ENCODE assay signal across 20 mouse cellular contexts in genomic region chr2:84428836-84429235, GRCm38 (mm10). TPM values are rescaled to one million over a fixed set of nuclear protein-coding genes. Genes with fewer than 3 reads are reported as not detected.
DNase-seq lines count a peak whose midpoint lies in the region; ATAC-seq and TF ChIP-seq lines count a peak whose summit lies in the region.
"Had no signal": no experiment of that assay in that cellular context is flagged by ENCODE, and none has a peak within 500 bp of the region (broad histone marks: within the 10 kb centered on the region; RNA-seq: fewer than 3 reads in every experiment).

No protein-coding gene starts in this region.

- TF ChIP-seq CTCF in intestine, postnatal 0 days (IDR thresholded peaks at IDR 0.05; ENCODE audit: low read depth), result 0 out of 2 replicates have a peak, but pooled peaks have one; percentile 15
- TF ChIP-seq CTCF in lung, postnatal 0 days (IDR thresholded peaks at IDR 0.05), result 0 out of 2 replicates have a peak, but pooled peaks have one; percentile 7

- no peaks in the 10 kb centered on the region for H3K27me3 ChIP-seq in intestine, postnatal 0 days (replicated peaks; ENCODE audit: control insufficient read depth, insufficient read depth, low read length)
- no peaks in the 10 kb centered on the region for H3K27me3 ChIP-seq in intestine, embryonic 15.5 days (replicated peaks)
- H3K27me3 ChIP-seq in lung, postnatal 0 days (replicated peaks; ENCODE audit: insufficient read depth, low read length), result no peaks in the 10 kb centered on the region
- H3K27me3 ChIP-seq: forebrain, embryonic 13.5 days; heart, embryonic 13.5 days; hindbrain, embryonic 12.5 days had no signal

- H3K36me3 ChIP-seq in intestine, postnatal 0 days (ENCODE audit: control insufficient read depth, insufficient read depth), result no peaks in the 10 kb centered on the region
- H3K36me3 ChIP-seq in intestine, embryonic 15.5 days, result no peaks in the 10 kb centered on the region
- H3K36me3 ChIP-seq in lung, postnatal 0 days (ENCODE audit: insufficient read depth, low read length), result no peaks in the 10 kb centered on the region
- H3K36me3 ChIP-seq: embryonic facial prominence, embryonic 13.5 days; hindbrain, embryonic 12.5 days had no signal

- no peak for TF ChIP-seq EP300 in lung, postnatal 0 days (IDR thresholded peaks at IDR 0.05)

- DNase-seq in lung, postnatal 0 days (ENCODE audit: low spot score), result no peak
- DNase-seq in lung, postnatal 4 days, result no peak
- DNase-seq in 416B (ENCODE audit: low read depth), result peak; percentile 81
- DNase-seq in NIH3T3 (ENCODE audit: low read depth), result peak; percentile 59
- no peak for DNase-seq in ovary, postnatal 14 days (ENCODE audit: low spot score)
- DNase-seq: adrenal gland, postnatal 14 days; cerebellum, adult 11-12 months; cerebellum, adult 9-10 months; cerebellum, postnatal 25 days; forebrain, postnatal 0 days; gastrocnemius, postnatal 14 days; heart, postnatal 4 days had no signal

- ATAC-seq in intestine, postnatal 0 days, result no peak
- no peak for ATAC-seq in intestine, embryonic 15.5 days
- no peak for ATAC-seq in lung, postnatal 0 days
- ATAC-seq: activated CD4-positive, CD25-positive, alpha-beta regulatory T cell, adult 4 months; forebrain, postnatal 0 days; Patski had no signal

- no peak overlapping the region for H3K4me3 ChIP-seq in intestine, postnatal 0 days (ENCODE audit: low read depth, low read length)
- no peak overlapping the region for H3K4me3 ChIP-seq in intestine, embryonic 15.5 days (replicated peaks)
- H3K4me3 ChIP-seq in lung, postnatal 0 days (ENCODE audit: low read depth, low read length), result no peak overlapping the region
- H3K4me3 ChIP-seq: embryonic facial prominence, embryonic 13.5 days; forebrain, embryonic 13.5 days; heart, embryonic 13.5 days; hindbrain, embryonic 12.5 days had no signal

- H3K9me3 ChIP-seq in intestine, postnatal 0 days (ENCODE audit: control insufficient read depth), result no peaks in the 10 kb centered on the region
- no peaks in the 10 kb centered on the region for H3K9me3 ChIP-seq in intestine, embryonic 15.5 days
- H3K9me3 ChIP-seq in lung, postnatal 0 days (ENCODE audit: low read length), result no peaks in the 10 kb centered on the region
- H3K9me3 ChIP-seq: embryonic facial prominence, embryonic 13.5 days; forebrain, embryonic 13.5 days; heart, embryonic 13.5 days; hindbrain, embryonic 12.5 days had no signal

- no peak overlapping the region for H3K4me2 ChIP-seq in intestine, postnatal 0 days (replicated peaks; ENCODE audit: low read depth)
- no peak overlapping the region for H3K4me2 ChIP-seq in intestine, embryonic 15.5 days (replicated peaks)
- no peak overlapping the region for H3K4me2 ChIP-seq in lung, postnatal 0 days (replicated peaks; ENCODE audit: low read depth, low read length)
- H3K4me2 ChIP-seq: embryonic facial prominence, embryonic 13.5 days; forebrain, embryonic 13.5 days; heart, embryonic 13.5 days; hindbrain, embryonic 12.5 days had no signal

- H3K4me1 ChIP-seq in intestine, postnatal 0 days (replicated peaks; ENCODE audit: control insufficient read depth, insufficient read depth, low read length), result no peaks in the 10 kb centered on the region
- no peaks in the 10 kb centered on the region for H3K4me1 ChIP-seq in intestine, embryonic 15.5 days (replicated peaks)
- H3K4me1 ChIP-seq in lung, postnatal 0 days (ENCODE audit: insufficient read depth, low read depth, low read length), result no peaks in the 10 kb centered on the region

- 58% methylated on average over 3 of the region's 3 CpGs for WGBS in intestine, postnatal 0 days
- 44% methylated on average over 3 of the region's 3 CpGs for WGBS in intestine, embryonic 15.5 days
- 35% methylated on average over 3 of the region's 3 CpGs for WGBS in lung, postnatal 0 days

- no peak overlapping the region for H3K9ac ChIP-seq in intestine, postnatal 0 days (ENCODE audit: low read depth, low read length)
- no peak overlapping the region for H3K9ac ChIP-seq in intestine, embryonic 15.5 days
- H3K9ac ChIP-seq in lung, postnatal 0 days (replicated peaks; ENCODE audit: low read depth), result no peak overlapping the region
- H3K9ac ChIP-seq: embryonic facial prominence, embryonic 13.5 days; forebrain, embryonic 13.5 days; forebrain, postnatal 0 days; heart, embryonic 13.5 days; hindbrain, embryonic 12.5 days had no signal

- no peak overlapping the region for H3K27ac ChIP-seq in intestine, postnatal 0 days (ENCODE audit: low read depth, low read length)
- H3K27ac ChIP-seq in intestine, embryonic 15.5 days, result no peak overlapping the region
- H3K27ac ChIP-seq in lung, postnatal 0 days (ENCODE audit: low read length), result no peak overlapping the region
- H3K27ac ChIP-seq: embryonic facial prominence, embryonic 13.5 days; forebrain, embryonic 13.5 days; heart, embryonic 13.5 days; hindbrain, embryonic 12.5 days had no signal

RNA-seq across cellular contexts. Expression of gene Calcrl, which starts 3.6 kb away (rescaled TPM):
- 14.2 TPM in 2 replicates for polyA plus RNA-seq in intestine, postnatal 0 days (2015; fragmentation: Nextera tagmentation; extraction: Ambion mirVana)
- polyA plus RNA-seq in intestine, embryonic 15.5 days (2015; fragmentation: Nextera tagmentation; extraction: Ambion mirVana), result 24.0 and 30.8 TPM in 2 replicates
- 347 and 455 TPM in 2 replicates for polyA plus RNA-seq in lung, postnatal 0 days (2015; fragmentation: Nextera tagmentation; extraction: Ambion mirVana)
- polyA plus RNA-seq: Patski had no signal

RNA-seq across cellular contexts. Expression of gene Tfpi, which starts 47.7 kb away (rescaled TPM):
- 31.3 and 33.4 TPM in 2 replicates for polyA plus RNA-seq in intestine, postnatal 0 days (2015; fragmentation: Nextera tagmentation; extraction: Ambion mirVana)
- polyA plus RNA-seq in intestine, embryonic 15.5 days (2015; fragmentation: Nextera tagmentation; extraction: Ambion mirVana), result 40.9 and 46.9 TPM in 2 replicates
- 35.7 and 41.4 TPM in 2 replicates for polyA plus RNA-seq in lung, postnatal 0 days (2015; fragmentation: Nextera tagmentation; extraction: Ambion mirVana)

Comparison
In these comparisons a context has a peak if more than half of its experiments do, and no peak if none do; other contexts are left out.
1. DNase-seq: peak in 416B (single experiment) and NIH3T3 (single experiment); none in lung, postnatal 0 days (single experiment), lung, postnatal 4 days (0 of 2) and ovary, postnatal 14 days (single experiment).
2. RNA of gene Calcrl, which starts 3.6 kb away (polyA plus RNA-seq): 347 to 455 TPM in lung, postnatal 0 days; 24.0 to 30.8 TPM in intestine, embryonic 15.5 days and 14.2 TPM in intestine, postnatal 0 days; every median in the first group is over 10 times any median in the second.